Mouse (Mus musculus) spleen, adult 2 months (tissue): ENCODE results near the gene Pced1a.

Source experiments
- CTCF ChIP-seq: fragments of 200-500 bp; IDR thresholded peaks from 2 replicates; pipeline ENCODE4 v1.5.1; 2011; ENCODE audit warnings: mild to moderate bottlenecking, inconsistent platforms; ENCODE audit not compliant: insufficient read depth, insufficient read length, insufficient replicate concordance; ENCODE audit errors: extremely low read depth
- POLR2A ChIP-seq: fragments of 200-500 bp; IDR thresholded peaks from 2 replicates; pipeline ENCODE4 v1.6.1; 2011; ENCODE audit warnings: low read depth, low read length, inconsistent platforms

DNA sequence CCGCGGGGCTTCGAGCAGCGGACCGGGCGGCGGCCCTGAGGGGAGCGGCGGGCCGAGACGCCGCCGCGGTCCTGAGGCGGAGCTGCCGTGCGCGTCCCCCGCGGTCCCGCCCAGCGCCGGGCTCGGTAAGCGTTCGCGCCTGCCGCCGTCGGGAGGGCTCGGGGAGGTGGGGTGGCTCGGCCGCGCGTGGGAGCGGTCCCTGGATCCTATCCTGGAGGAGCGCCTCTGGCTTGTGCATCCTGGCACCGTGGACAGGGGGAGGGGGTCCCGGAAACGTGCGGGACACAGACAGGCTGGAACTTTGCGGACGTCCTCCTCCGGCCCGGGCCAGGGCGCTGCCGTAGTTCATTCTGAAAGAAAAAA lies 25.9 kb upstream of the Pced1a start:
- TF ChIP-seq POLR2A (no peak), CTCF (no peak)
